Mouse (Mus musculus) spleen, postnatal 4 days (tissue): ENCODE measurements around the gene Arhgdig.
"Not testable (repeated sequence)": the region's sequence is repeated elsewhere in the genome, so short reads cannot be mapped to it uniquely, and the experiment has no call there.

ENCODE experiments used
- DNase-seq, 2 experiments: peaks; one replicate each; pipeline ENCODE4 v3.0.0; 2022; ENCODE audit warnings: low spot score in 2 of 2

The Arhgdig gene

DNA sequence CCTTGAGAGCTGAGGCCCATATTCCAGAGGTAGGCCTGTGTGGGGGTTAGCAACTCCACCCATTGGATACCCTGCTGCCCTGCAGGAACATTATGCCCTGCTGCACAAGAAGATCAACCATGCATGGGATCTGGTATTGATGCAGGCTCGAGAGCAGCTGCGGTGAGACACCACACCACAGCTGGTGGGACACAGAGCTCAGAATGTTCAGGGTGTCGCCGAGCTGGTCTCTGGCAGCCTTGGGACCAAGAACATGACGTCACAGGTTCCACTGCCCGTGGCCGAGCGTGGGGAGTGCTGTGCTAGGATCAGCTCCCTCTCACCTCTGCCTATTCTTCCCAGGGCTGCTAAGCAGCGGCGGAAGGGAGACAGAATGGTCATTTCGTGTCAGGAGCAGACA, 2.8 kb downstream of the Arhgdig start:
- DNase-seq, result no peak

DNA sequence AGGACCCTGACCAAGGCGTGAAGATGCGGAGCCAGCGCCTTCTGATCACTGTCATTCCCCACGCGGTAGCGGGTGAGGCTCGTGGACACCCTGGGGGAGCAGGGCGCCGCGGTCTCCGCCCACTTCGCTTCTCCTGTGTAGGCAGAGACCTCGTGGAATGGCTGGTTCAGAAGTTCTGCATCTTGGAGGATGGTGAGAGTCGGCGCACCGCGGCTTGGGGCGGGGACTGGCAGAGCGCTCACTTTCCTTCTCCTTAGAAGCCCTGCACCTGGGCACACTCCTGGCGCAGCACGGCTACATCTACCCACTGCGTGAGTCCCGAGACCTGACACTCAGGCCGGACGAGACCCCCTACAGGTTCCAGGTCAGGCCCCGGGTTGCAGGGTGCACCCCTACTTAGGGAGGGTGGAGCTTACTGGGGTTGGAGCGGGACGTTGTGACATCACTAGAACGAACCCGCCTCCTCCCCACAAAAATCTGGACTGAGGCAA, 4.2 kb downstream of the Arhgdig start:
- no peak for DNase-seq

DNA sequence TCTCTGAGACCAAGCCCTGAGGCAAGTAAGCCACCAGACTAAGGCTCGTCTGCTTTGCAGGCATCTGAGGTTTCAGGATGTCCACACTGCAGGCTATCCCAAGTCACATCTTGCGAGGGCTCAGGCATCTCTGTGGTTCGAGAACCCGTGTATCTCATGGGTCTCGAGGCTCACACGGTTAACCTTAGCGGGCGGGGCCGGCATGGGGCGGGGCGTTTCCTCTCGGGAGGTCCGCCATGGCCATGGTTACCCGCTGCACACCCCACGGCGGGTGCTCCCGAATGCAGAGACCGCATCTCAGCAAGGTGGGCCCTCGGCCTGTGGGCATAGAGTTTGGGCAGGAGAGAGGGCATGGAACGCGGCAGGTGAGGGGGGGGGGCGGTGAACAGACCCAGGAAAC, 4.8 kb downstream of the Arhgdig start, which contains the start of gene Rgs11:
TSS of gene Rgs11 (plus strand) at position 215 of the 400 bp plus-strand sequence.
- peak; percentile 64 to 83 for DNase-seq

DNA sequence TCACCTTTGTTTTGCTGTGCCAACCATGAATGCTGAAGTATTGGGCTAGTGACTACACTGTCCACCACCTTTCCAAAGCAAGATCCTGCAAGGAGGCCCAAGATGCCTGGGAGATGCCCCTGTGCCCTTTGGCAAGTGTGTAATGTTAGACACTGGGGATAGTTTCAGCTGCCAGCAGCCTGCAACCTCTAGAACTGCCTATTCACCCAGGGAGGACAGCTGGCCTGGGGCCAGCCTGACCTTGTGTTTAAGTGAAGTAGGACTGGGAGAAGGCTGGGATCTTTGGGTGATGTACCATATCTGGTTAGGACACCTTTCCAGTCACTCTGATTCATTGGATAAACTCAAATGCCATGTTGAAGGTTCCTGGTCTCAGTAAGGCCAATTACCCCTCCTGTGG, 5.6 kb downstream of the Arhgdig start:
- DNase-seq, result peak in 1 of 2 experiments; percentile 35

DNA sequence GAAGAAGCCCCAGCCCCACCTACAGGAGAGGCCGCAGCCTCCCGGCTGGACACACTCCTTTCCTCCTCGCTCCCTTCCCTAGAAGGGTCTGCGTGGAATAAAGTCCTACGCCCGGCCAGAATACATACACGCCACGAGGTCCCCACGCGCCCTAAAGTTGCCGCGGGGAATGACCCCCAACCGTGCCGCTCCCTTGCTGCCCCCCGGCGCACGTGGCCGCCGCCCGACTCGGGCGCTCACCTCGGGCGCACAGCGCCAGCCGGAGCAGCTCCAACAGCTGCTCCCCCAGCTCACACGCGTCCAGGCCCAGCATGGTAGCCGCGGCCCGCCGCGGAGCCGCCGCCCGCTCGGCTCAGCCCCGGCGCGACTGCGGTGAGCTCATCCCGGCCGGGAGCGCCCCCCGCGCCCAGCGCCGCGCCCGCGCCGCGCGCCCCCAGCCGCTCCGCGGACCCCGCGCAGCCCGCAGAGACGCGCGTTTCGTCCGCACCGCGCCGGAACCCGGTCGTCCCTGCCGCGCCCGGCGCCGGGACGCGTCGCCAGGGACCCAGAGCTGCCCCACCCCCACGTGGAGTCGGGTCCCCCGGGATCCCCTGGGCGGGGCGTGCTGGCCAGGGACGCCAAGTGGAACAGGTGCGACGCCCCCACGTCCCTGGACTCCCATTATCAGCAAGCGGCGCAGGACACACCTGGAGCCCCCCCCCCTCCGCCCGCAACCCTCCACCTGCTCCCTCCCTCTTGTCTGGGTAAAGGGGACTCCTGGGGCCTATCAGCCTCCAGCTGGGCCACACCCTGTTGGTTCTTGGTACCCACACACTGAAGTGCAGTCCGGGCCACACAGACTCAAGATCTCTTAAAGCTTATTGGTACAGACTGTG, 6.5 kb downstream of the Arhgdig start:
- DNase-seq, result peak in 1 of 2 experiments; percentile 47

DNA sequence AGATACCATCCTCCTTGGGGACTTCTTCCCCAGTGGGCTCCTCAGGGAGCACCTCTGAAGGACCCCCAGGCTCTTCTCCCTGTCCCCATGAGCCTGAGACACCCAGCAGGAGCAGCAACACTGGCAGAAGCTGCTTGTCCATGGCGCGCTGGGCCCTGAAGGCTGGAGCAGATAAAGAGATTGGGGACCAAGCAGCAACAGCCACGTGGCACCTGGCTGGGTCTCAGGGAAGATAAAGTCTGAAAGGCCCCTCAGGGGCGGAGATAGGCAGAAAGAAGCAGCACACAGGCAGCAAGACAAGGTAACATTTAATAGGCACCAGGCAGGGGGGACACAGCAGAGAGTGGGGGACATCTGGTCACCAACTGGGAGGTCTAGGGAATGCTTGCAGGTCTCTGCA, 8.7 kb downstream of the Arhgdig start, which contains the start of gene Pdia2:
TSS of gene Pdia2 (minus strand) at position 196 of the 400 bp plus-strand sequence.
- DNase-seq, result peak; percentile 71 to 76

DNA sequence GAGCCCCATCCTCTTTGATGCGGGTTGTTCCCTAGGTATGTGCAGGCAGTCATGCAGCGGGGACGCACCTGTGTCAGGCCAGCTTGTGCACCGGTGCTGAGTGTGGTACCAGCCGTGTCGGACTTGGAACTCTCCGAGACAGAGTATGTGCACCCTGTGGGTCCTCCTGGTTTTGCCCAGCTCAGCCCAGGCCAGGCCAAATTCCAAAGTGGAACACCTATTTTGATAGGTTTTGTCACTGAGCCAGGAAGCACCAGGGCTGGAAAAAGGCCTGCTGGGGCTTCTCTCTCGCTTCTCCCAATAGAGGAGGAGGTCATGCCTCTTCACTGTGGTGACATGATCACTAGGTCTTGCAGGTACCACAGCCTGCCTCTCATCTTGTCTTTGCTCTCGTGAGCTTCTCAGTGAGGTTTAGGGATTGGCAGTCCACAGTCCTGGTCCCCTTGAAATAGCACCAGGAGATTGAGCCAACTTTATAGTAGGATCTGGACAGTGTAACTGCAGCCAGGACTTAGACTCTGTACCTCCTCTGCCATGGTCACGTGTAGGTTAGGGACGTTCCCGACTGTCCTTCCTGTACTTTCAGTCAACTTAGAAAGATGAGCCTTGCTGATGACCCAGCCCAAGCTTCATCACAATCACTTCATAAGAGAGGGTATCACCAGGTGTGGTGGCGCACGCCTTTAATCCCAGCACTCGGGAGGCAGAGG, 14.9 kb downstream of the Arhgdig start:
- no peak for DNase-seq

DNA sequence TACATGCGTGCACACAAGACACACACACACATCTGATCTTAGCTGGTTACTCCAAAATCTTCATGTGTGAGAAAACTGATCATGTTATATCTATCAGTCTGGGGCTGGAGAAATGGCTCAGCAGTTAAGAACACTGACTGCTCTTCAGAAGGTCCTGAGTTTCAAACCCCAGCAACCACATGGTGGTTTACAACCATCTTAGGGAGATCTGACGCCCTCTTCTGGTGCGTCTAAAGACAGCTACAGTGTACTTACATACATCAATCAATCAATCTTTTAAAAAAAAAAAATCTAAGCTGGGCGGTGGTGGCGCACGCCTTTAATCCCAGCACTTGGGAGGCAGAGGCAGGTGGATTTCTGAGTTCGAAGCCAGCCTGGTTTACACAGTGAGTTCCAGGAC, 16.1 kb downstream of the Arhgdig start:
- not testable (repeated sequence) for DNase-seq

DNA sequence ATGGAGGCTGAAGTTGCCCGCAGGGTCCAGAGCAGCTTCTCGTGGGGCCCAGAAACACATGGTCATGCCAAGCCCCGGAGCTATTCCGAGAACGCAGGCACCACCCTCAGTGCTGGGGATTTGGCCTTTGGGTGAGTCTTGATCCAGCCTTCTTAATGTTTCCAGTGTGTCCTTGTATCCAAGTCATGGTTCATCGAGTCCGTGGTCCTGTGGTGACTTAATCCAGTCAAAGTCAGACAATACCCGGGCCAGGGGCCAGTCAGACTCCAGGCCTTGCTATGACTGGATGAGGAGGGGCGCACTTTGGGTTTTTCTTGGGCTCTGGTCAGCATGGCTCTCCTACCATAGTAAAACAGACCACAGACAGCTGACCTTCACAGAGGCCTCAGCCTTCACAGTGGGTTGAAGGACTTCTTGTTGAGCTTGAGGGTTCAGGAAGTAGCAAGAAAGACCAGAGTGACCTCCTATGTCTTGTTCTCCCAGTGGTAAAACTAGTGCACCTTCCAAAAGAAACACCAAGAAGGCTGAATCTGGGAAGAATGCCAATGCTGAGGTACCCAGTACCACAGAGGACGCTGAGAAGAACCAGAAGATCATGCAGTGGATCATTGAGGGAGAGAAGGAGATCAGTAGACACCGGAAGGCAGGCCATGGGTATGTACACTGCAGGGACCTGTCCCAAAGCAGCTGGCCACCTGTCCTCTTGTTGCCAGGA, 19.3 kb downstream of the Arhgdig start:
- no peak for DNase-seq

DNA sequence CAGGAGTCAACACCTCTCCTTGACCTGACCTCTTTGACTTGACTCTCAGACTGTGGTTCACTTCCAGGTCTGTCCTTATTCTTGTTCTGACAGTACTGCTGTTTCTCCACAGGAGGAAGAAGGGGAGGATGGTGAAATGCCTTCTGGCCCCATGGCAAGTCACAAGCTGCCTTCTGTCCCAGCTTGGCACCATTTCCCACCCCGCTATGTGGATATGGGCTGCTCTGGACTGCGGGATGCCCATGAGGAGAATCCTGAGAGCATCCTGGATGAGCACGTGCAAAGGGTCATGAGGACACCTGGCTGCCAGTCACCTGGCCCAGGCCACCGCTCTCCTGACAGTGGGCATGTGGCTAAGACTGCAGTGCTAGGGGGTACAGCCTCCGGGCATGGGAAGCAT, 20.0 kb downstream of the Arhgdig start:
- DNase-seq, result no peak

DNA sequence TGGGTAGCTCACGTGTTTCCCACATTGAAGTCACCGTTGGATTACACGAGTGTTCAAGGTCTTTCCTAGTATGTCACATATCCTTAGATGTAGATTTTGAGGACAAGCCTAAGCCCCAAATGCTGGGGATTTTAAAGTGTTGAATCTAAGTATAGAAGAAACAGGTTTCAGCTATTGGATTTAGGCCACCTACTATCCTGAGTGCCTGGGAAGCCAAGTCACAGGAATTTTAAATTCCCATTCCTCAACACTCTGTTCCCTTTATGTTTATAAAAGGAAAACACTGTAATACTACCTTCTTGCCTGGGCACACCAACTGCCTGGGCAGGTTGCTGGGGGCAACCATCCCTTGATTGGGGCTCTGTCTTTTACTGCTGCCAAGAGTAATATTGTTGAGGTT, 26.4 kb downstream of the Arhgdig start:
- DNase-seq, result no peak

DNA sequence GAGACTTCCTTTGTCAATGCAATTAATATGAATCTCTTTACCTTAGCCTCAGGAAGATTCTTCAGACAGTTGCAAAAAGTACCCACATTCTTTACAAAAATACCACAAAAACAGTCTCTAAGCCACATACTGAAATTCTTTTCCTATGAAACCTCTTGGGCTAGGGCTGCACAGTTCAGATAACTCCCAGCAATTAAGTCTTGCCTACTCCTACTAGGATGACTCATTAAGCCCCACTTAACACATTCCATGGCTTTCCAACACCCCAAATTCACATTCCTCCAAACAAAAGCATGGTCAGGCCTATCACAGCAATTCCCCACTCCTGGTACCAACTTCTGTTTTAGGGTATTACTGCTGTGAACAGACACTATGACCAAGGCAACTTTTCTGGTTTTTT, 29.0 kb downstream of the Arhgdig start:
- no peak for DNase-seq

DNA sequence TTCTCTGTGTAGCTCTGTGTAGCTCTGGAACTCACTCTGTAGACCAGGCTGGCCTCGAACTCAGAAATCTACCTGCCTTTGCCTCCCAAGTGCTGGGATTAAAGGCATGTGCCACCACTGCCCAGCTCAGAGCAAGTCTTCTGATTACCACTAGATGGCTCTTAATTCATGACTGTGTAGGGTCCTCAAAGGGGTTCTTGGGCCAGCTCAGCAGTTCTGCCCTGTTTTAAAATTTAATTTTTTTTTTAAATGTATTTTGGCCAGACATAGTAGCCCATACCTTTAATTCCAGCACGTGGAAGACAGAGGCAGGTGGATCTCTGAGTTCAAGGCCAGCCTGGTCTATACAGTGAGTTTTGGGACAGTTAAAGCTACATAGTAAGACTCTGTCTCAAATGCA, 32.3 kb downstream of the Arhgdig start:
- DNase-seq, result not testable (repeated sequence)

DNA sequence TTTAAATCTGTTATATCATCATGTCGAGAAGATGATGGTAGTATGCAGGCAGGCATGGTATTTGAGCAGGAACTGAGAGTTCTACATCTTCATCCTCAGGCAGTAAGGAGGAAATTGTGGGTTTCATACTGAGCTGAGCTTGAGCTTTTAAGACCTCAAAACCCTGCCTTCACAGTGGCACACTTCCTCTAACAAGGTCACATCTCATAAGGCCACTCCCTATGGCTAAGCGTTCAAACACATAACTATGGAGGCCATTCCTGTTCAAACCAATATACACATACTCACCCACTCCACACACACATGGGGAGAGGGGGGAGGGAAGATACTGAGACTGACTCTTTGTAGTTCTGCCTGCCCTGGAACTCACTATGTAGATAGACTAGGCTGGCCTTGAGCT, 39.5 kb downstream of the Arhgdig start:
- peak in 1 of 2 experiments; percentile 18 for DNase-seq

DNA sequence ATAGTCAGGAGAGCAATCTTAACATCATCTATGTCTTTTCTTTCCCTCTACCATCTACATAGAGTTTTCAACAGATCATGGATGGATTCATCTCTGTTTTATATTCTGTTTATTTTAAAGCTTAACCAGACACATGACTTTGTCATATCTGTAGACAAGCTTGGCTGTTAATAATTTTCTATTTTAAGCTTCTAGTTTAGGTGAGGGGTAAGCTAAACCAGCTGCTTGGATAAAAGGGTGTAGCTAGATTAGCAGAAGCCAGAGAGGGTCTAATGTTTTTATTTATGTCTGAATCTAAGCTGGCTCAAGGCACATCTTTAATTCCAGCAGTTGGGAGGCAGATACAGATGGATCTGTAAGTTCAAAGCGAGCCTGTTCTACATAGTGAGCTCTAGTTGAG, 44.9 kb downstream of the Arhgdig start:
- DNase-seq, result no peak

DNA sequence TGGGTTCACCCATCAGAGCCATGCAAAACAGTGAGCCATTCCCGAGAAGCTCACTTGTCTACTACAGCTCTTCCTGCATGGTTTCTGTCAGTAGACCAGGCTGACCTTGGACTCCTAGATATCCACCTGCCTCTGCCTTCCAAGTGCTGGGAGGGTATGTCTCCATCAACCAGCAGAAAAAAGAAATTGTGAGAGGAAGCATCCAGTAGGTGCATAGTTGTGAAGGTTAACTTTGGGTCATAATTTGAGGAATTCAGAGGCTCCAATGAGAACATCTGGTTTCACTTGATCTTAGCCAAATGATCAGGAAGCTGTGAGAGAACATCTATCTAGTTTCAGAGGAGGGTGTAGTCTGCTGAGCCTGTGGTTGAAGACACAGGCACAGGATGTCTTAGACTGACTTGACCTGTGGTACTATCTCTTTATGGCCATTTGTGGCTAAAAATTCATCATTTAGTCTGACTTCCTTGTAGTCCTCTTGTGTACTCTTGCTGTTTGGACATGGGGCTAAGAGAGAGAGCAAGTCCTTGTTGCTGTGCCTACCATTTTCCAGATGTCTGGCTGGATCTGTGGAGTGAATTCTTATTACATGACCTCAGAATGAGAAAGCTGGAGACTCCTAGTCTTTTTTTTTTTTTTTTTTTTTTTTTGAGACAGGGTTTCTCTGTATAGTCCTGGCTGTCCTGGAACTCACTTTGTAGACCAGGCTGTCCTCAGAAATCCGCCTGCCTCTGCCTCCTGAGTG, 55.5 kb downstream of the Arhgdig start:
- DNase-seq, result no peak
